Mouse (Mus musculus): Measurements from ENCODE around the gene Sephs2. TPM values are rescaled to one million over a fixed set of nuclear protein-coding genes. Genes with fewer than 3 reads are reported as not detected.

The Sephs2 gene
- polyA plus RNA-seq, 1 experiment, result 41.4 TPM

DNA sequence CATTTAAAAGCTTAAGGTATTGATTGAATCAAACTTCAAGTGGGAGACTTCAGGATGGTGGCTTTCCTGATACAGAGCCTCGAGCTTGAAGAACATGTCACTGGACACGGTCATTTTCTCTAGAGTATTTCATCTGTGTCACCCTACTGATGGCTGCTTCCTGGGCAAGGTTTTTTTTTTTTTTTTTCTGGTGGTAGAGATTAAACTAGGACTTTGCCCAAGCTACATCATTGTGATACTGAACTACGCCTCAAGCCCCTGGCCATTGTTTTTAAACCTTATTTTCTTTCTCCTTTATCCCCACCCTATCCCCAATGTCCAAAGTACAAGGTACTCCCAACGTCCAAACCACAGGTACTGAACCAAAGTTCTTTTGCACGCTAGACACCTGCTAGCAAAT is 3.2 kb downstream of the Sephs2 start:
- Histone ChIP-seq H3ac (ENCODE audit: control insufficient read depth, insufficient read length, low read depth) (no peak overlapping the region), H3K79me2 (ENCODE audit: control insufficient read depth, insufficient read depth) (peaks cover 15% of the 10 kb centered on the region), H3K4me3 (ENCODE audit: insufficient read depth, poor library complexity, severe bottlenecking) (no peak overlapping the region), H3K36me3 (ENCODE audit: control insufficient read depth, insufficient read depth) (no peaks in the 10 kb centered on the region), H3K79me3 (ENCODE audit: low read depth) (peaks cover 10% of the 10 kb centered on the region), H3K27me3 (ENCODE audit: control insufficient read depth, insufficient read depth, insufficient read length) (no peaks in the 10 kb centered on the region)
- no peak for TF ChIP-seq MAX (IDR thresholded peaks at IDR 0.05)
- TF ChIP-seq USF1 (IDR thresholded peaks at IDR 0.05; ENCODE audit: low read depth), result no peak
- no peak for TF ChIP-seq CEBPB (IDR thresholded peaks at IDR 0.05; ENCODE audit: low read depth)
- no peak for TF ChIP-seq MYOD1 (IDR thresholded peaks at IDR 0.05; ENCODE audit: control insufficient read depth, insufficient read length, low read depth)

GRCm38 (mm10) chr7:127270256-127270655 is 3.6 kb downstream of the Sephs2 start:
- peaks cover 15% of the 10 kb centered on the region for H3K79me2 ChIP-seq (ENCODE audit: control insufficient read depth, insufficient read depth)
- no peak overlapping the region for H3ac ChIP-seq (ENCODE audit: control insufficient read depth, insufficient read length, low read depth)
- H3K36me3 ChIP-seq (ENCODE audit: control insufficient read depth, insufficient read depth), result no peaks in the 10 kb centered on the region
- TF ChIP-seq USF1 (IDR thresholded peaks at IDR 0.05; ENCODE audit: low read depth) (no peak), MYOD1 (IDR thresholded peaks at IDR 0.05; ENCODE audit: control insufficient read depth, insufficient read length, low read depth) (no peak), FOSL1 (IDR thresholded peaks at IDR 0.05; ENCODE audit: insufficient read depth, low read length, poor library complexity, severe bottlenecking) (no peak), MYOG (IDR thresholded peaks at IDR 0.05; ENCODE audit: control insufficient read depth, extremely low read depth, insufficient read length) (no peak), CEBPB (IDR thresholded peaks at IDR 0.05; ENCODE audit: low read depth) (no peak), MAX (IDR thresholded peaks at IDR 0.05) (no peak), CTCF (IDR thresholded peaks at IDR 0.05; ENCODE audit: control insufficient read depth, insufficient read depth, insufficient read length) (no peak)
- H3K4me3 ChIP-seq (ENCODE audit: insufficient read depth, poor library complexity, severe bottlenecking), result no peak overlapping the region
- no peaks in the 10 kb centered on the region for H3K27me3 ChIP-seq (ENCODE audit: control insufficient read depth, insufficient read depth, insufficient read length)
- peaks cover 10% of the 10 kb centered on the region for H3K79me3 ChIP-seq (ENCODE audit: low read depth)

DNA sequence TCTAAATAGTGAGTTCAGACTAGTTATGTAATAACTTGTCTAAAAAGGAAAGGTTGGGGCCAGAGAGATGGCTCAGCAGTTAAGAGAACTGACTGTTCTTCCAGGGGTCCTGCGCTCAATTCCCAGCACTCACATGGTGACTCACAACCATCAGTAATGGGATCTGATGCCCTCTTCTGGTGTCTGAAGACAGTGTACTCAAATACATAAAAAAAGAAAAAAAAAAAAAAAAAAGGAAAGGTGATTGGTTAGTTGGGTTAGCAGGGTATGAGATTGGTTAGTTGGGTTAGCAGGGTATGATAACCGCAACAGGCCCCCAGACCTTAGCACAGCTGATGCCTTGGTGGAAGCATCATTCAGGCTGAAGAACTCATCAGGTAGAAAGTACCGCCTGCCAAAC is 10.3 kb downstream of the Sephs2 start:
- no peaks in the 10 kb centered on the region for H3K36me3 ChIP-seq (ENCODE audit: control insufficient read depth, insufficient read depth)
- peaks cover 17% of the 10 kb centered on the region for H3K79me2 ChIP-seq (ENCODE audit: control insufficient read depth, insufficient read depth)
- peaks cover 5% of the 10 kb centered on the region for H3K79me3 ChIP-seq (ENCODE audit: low read depth)
- TF ChIP-seq MYOD1 (IDR thresholded peaks at IDR 0.05; ENCODE audit: control insufficient read depth, insufficient read length, low read depth), result no peak
- TF ChIP-seq USF1 (IDR thresholded peaks at IDR 0.05; ENCODE audit: low read depth), result no peak
- TF ChIP-seq MYOG (IDR thresholded peaks at IDR 0.05; ENCODE audit: control insufficient read depth, extremely low read depth, insufficient read length), result no peak
- TF ChIP-seq CTCF (IDR thresholded peaks at IDR 0.05; ENCODE audit: control insufficient read depth, insufficient read depth, insufficient read length), result no peak
- no peak for TF ChIP-seq FOSL1 (IDR thresholded peaks at IDR 0.05; ENCODE audit: insufficient read depth, low read length, poor library complexity, severe bottlenecking)
- TF ChIP-seq CEBPB (IDR thresholded peaks at IDR 0.05; ENCODE audit: low read depth), result no peak
- no peak for TF ChIP-seq MAX (IDR thresholded peaks at IDR 0.05)
- H3K4me3 ChIP-seq (ENCODE audit: insufficient read depth, poor library complexity, severe bottlenecking), result no peak overlapping the region
- H3ac ChIP-seq (ENCODE audit: control insufficient read depth, insufficient read length, low read depth), result no peak overlapping the region
- H3K27me3 ChIP-seq (ENCODE audit: control insufficient read depth, insufficient read depth, insufficient read length), result no peaks in the 10 kb centered on the region

DNA sequence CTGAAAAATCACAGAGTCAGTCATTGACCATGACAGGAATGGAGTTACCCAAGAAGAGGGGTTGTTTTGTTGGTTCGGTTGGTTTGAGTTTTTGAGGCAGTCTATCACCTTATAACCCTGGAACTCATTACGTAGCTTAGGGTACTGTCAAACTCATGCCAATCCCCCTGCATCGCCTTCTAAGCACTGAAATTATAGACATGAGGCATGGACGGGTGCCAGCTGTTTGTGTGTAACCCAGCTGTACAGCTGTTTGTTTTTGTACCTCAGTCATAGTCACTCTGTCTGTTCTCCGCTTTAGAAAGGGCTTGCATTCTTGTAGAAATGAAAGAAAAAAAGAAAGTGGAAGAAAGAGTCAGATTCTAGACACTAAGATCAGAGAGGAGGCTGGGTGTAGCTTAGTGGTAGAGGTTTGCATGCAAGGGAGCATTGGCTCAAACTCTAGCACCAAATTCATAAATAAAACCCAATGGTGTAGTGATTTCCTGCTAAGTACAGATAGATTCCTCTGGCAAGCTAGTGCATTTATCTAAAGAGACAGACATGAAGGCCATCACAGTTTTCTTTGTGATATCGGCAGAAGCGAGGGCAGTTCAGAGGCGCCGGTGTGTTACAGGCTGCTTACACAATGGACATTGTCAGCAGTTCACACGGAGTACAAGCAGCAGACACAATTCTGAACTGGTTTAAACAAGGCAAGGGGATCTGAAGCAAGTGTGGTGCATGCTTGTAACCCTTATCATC is 11.5 kb downstream of the Sephs2 start:
- Histone ChIP-seq H3K36me3 (ENCODE audit: control insufficient read depth, insufficient read depth) (no peaks in the 10 kb centered on the region), H3ac (ENCODE audit: control insufficient read depth, insufficient read length, low read depth) (no peak overlapping the region), H3K27me3 (ENCODE audit: control insufficient read depth, insufficient read depth, insufficient read length) (no peaks in the 10 kb centered on the region), H3K4me3 (ENCODE audit: insufficient read depth, poor library complexity, severe bottlenecking) (no peak overlapping the region), H3K79me2 (ENCODE audit: control insufficient read depth, insufficient read depth) (peaks cover 17% of the 10 kb centered on the region), H3K79me3 (ENCODE audit: low read depth) (peaks cover 5% of the 10 kb centered on the region)
- TF ChIP-seq MYOG (IDR thresholded peaks at IDR 0.05; ENCODE audit: control insufficient read depth, extremely low read depth, insufficient read length), result no peak
- no peak for TF ChIP-seq CTCF (IDR thresholded peaks at IDR 0.05; ENCODE audit: control insufficient read depth, insufficient read depth, insufficient read length)
- no peak for TF ChIP-seq CEBPB (IDR thresholded peaks at IDR 0.05; ENCODE audit: low read depth)
- TF ChIP-seq MYOD1 (IDR thresholded peaks at IDR 0.05; ENCODE audit: control insufficient read depth, insufficient read length, low read depth), result no peak
- no peak for TF ChIP-seq USF1 (IDR thresholded peaks at IDR 0.05; ENCODE audit: low read depth)
- no peak for TF ChIP-seq MAX (IDR thresholded peaks at IDR 0.05)
- TF ChIP-seq FOSL1 (IDR thresholded peaks at IDR 0.05; ENCODE audit: insufficient read depth, low read length, poor library complexity, severe bottlenecking), result no peak

DNA sequence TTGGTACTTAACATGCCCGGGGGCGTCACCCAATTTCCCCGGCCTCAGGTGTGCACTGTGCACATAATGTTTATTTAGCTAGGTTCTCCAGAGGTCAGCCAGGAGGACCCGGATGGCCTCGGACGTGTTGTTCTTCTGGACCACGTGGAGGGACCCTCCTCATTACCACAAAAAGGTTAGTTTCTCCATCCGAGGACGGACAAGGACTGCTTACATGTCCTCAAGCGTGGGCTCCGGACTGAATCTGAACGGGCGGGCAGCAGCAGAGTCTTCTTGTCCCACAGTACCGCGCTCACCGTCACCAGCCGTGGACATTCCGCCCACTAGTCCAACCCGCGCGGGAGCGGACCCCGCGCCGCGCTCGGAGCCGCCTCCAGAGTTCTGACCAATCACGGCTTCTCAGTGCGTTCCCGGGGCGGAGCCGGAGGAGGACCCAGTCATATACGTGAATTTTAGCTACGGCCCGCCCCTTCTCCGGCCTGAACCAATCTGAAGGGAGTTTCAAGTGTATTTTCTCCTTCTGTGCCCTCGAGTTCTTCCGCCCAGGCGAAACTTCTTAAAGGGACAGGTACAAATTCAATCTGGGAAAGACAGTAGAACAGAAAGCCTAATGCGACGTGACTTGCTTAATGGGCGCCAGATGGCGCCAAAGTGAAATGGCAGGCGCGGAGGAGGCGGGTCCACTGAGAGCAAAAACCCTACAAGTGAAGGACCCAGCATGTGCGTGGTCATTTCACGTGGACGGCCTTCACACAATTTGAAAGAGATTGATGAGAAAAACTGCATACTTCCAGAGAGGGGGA is 13.3 kb downstream of the Sephs2 start, which contains the start of gene Dctpp1:
TSS of gene Dctpp1 (minus strand) at position 401 of the 803 bp plus-strand sequence.
- H3K79me2 ChIP-seq (ENCODE audit: control insufficient read depth, insufficient read depth), result peaks cover 17% of the 10 kb centered on the region
- peaks cover 5% of the 10 kb centered on the region for H3K79me3 ChIP-seq (ENCODE audit: low read depth)
- no peaks in the 10 kb centered on the region for H3K27me3 ChIP-seq (ENCODE audit: control insufficient read depth, insufficient read depth, insufficient read length)
- H3ac ChIP-seq (ENCODE audit: control insufficient read depth, insufficient read length, low read depth), result peak within 1 kb of the TSS; percentile 71
- peaks cover 13% of the 10 kb centered on the region for H3K36me3 ChIP-seq (ENCODE audit: control insufficient read depth, insufficient read depth)
- H3K4me3 ChIP-seq (ENCODE audit: insufficient read depth, poor library complexity, severe bottlenecking), result peak within 1 kb of the TSS; percentile 61
- peak; percentile 71 for TF ChIP-seq CTCF (IDR thresholded peaks at IDR 0.05; ENCODE audit: control insufficient read depth, insufficient read depth, insufficient read length)
- no peak for TF ChIP-seq MYOG (IDR thresholded peaks at IDR 0.05; ENCODE audit: control insufficient read depth, extremely low read depth, insufficient read length)
- no peak for TF ChIP-seq FOSL1 (IDR thresholded peaks at IDR 0.05; ENCODE audit: insufficient read depth, low read length, poor library complexity, severe bottlenecking)
- no peak for TF ChIP-seq USF1 (IDR thresholded peaks at IDR 0.05; ENCODE audit: low read depth)
- no peak for TF ChIP-seq CEBPB (IDR thresholded peaks at IDR 0.05; ENCODE audit: low read depth)
- TF ChIP-seq MAX (IDR thresholded peaks at IDR 0.05), result peak; percentile 82
- TF ChIP-seq MYOD1 (IDR thresholded peaks at IDR 0.05; ENCODE audit: control insufficient read depth, insufficient read length, low read depth), result no peak

Data from C2C12 (cell line).